Mouse (Mus musculus) R1 (cell line): ENCODE results near the gene Amn.
A peak's percentile ranks its signal among the peaks of the same experiment; 100 is the strongest.

Experiments used
- DNase-seq: peaks from one replicate; pipeline ENCODE4 v3.0.0-alpha.2; 2018; ENCODE audit warnings: low read depth, low spot score

Amn gene

GRCm38 (mm10) chr12:111267673-111268325, 3.1 kb upstream of the Amn start:
- DNase-seq: no peak

GRCm38 (mm10) chr12:111271406-111271805, 511 bp downstream of the Amn start:
- DNase-seq: no peak

DNA sequence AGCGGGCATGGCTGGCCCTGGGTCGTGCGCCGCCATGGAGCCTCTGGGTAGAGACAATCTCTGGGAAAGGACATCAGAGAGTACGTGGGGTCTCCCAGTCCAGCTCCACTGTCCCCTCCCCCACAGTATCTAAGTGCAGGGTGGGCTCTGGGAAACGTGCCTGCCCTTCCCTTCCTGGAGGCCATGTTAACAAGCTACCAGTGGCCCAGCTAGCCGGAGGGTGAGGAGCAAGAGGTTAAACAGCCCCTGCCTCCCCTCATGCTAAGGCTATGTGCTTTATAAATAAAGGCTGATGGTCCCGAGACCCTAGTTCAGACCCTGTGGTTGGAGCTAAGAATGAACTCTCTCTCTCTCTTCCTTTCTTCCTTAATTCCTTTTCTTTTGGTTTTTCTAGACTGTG, 1.1 kb downstream of the Amn start:
- DNase-seq: peak; percentile 42

DNA sequence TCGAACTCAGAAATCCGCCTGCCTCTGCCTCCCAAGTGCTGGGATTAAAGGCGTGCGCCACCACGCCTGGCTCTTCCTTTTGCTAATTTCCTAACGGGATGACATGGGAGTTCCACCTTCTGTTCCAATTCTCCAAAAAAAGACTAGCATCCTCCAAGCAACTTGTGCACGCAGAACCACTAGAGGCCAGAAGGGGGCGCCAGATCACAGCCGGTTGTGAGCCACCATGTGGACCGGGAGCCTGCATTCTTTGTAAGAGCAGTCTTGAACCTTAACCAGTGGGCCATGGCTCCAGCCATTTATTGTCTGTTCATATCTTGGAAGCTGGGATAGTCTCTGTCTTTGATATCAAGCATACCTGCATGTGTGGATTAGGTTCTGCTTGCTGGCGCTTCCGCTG, 1.5 kb downstream of the Amn start:
- peak; percentile 91 for DNase-seq

DNA sequence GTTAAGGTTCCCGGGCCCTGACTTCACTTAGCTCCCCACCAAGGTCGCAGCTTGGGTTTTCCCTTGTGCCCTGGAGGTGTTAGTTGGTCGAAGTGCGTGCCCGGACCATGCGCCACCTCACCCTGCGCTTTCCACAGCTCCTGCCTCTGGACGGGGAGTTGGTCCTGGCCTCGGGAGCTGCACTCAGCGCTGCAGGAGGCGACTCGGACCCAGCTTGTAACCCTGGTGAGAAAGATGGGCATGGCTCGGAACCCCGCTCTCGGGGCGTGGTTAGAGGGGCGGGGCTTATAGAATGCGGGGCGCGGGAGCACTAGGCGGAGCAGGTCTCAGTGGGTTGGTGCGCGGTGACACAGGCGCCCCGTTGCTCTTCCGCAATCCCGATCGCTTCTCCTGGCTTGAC, 3.1 kb downstream of the Amn start:
- DNase-seq: no peak

DNA sequence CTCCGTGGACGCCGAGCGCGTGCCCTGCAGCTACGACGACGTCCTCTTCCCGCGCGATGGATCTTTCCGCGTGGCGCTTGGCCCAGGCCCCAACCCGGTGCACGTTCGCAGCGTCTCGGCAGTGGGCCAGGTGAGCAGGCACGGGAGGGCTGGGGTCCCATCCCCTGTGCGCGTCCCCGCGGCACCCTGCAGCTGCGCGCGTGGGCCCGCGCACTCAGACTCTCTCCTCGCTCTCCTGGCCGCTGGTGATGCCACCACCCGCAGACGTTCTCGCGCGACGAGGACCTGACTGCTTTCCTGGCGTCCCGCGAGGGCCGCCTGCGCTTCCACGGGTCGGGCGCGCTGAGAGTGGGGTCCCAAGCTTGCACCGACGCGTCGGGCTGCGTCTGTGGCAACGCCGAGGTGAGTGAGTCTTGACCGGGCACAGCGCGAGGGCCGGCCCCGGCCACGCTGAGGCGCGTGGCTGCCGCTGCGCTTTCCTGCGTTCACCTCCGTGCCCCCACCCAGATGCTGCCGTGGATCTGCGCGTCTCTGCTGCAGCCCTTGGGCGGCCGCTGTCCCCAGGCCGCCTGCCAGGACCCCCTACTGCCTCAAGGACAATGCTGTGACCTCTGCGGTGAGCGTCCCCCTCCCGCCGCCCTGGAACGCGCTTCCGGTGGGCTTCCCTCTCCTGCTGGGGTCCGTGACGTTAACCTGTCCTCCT, 3.7 kb downstream of the Amn start:
- DNase-seq: no peak

DNA sequence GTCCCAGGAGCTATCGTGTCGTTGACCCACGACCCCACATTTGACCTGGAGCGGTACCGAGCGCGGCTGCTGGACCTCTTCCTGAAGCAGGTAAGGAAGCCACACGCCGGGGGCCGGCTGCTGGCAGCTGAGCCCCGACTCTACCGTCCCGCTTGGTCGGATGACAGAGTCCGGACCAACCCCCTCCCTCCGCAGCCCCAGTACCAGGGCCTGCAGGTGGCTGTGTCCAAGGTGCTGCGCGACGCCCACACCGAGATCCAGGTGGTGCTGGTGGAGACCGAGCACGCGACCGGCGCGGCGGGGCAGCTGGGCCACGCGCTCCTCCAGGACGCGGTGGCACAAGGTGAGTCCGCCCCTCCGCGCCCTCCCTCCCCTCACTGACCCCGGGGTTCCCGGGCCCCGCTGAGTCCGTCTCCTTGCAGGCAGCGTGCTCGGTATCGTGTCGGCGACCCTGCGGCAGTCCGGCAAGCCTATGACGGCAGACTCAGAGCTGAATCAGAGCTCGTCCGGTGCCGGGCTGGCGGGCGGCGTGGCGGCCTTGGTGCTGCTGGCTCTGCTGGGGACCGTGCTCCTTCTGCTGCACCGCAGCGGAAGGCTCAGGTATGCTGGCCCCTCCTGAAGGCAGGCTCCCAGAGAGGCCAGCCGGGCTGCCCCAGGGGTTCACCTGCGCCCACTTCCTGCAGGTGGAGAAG, 4.4 kb downstream of the Amn start:
- peak; percentile 34 for DNase-seq

DNA sequence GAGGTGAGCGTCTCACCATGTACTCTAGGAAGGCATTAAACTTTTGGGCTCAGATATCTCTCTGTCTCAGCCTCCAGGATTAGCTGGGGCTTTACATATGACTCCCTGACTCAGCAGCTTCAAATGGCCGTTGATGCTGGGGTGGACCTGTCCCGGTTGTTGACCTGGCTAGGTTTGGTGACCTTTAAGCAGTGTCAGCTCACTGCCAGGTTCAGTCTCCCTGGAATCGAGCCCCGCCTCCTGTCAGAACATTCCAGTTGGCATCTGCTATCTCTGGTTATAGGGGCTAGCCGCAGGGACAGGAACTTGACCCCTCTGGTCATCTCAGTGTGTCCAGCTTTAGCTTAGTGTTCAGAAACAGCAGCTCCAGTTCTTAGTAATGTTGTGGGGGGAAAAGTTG, 5.5 kb downstream of the Amn start:
- no peak for DNase-seq

GRCm38 (mm10) chr12:111283573-111283972, 12.7 kb downstream of the Amn start:
- DNase-seq: no peak

DNA sequence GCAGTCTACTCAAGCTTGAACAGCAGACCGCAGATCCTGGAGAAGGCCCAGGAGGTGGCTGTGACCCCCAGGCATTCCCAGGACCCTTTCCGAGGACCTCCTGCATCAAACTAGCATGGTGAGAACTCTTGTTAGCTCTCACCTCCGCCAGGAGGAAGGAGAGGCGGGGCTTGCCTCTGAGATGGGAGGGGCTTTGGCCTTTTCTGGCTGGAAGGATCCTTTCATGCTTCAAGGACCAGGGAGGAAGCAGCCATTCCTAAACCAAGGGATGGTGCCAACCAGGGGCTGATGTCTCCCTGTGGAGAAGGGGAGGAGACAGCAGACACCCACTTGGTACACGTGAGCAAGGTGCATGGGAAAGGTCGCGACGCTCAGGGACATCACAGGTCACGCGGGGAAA, 13.6 kb downstream of the Amn start:
- peak; percentile 68 for DNase-seq

DNA sequence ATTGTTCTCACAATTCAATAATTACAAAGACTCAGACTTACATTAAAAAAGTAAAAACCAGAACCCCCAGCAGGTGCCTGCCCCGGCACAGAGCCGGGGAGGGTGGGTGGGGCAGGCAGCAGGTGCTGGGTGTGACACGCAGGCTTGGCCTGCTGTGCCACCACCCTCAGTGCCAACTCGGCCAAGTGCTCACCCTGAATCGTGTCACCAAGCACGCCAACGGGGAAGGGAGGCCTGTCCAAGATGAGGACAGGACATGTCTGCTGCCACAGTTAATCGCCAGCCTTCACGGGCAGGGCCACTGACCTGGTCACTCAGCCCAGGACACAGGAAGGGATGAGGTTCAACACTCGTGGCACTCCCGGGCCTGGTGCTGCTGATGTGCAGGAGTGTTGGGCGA, 22.1 kb downstream of the Amn start:
- DNase-seq: no peak

GRCm38 (mm10) chr12:111301322-111302017, 30.6 kb downstream of the Amn start:
- DNase-seq: no peak

DNA sequence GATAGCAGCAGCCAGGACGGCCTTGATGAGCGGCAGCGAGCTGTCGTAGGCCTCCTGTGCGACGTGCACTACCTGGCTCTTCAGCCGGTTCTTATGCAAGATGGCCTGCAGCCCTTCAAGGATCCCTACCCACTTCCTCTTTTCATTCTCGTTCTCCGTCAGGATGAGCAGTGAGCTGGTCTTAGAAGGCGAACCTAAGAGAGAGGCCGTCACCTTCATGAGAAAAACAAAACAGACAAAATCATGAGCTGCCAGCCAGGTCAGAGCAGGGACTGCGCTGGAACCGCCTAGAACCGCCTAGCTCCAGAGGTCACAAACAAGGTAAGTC, 31.1 kb downstream of the Amn start:
- no peak for DNase-seq

- no peak for DNase-seq
These were observed 32.9 kb downstream of the Amn start for GRCm38 (mm10) chr12:111303702-111304337.

- no peak for DNase-seq
These were observed 35.9 kb downstream of the Amn start for GRCm38 (mm10) chr12:111306821-111307220.

GRCm38 (mm10) chr12:111309256-111309655, 38.4 kb downstream of the Amn start:
- DNase-seq: no peak

GRCm38 (mm10) chr12:111309931-111310330, 39.0 kb downstream of the Amn start:
- peak; percentile 49 for DNase-seq

- no peak for DNase-seq
These were observed 40.9 kb downstream of the Amn start for GRCm38 (mm10) chr12:111311775-111312174.

DNA sequence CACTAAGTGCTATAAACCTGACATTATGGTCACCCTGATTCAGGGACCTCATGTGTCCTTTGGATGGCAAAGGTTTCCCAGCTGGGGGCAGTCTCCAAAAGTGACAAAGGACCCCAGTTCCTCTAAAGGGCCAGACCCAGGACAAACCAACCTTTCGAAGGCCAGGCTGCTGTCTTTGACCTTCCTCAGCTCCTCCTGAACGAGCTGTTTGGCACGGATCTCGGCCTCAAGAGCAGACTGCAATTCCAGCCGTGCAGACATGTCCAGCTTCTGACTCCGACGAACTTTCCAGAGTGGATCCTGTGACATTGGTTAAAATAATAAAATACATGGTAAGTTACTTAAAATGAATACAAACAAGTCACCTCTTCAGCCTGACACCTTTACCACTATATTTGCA, 43.4 kb downstream of the Amn start:
- no peak for DNase-seq

DNA sequence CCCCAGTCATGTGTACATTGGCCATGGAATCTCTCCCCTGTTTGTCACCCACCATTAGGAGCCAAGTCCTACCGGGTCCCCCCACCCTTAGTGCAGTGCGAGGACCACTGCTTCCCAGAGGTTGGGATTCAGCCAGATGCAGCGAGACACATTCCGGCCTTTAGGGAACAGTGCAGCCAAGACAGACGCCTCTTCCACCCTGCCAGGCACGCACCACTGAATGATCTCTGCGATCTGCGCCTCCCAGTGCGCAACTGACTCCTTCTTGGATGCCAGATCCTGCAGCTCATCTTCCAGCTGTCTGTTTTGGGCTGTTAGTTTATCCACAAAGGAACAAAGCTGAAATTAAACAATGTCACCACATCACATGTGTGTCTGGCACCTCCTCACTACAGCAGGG, 46.8 kb downstream of the Amn start:
- no peak for DNase-seq

DNA sequence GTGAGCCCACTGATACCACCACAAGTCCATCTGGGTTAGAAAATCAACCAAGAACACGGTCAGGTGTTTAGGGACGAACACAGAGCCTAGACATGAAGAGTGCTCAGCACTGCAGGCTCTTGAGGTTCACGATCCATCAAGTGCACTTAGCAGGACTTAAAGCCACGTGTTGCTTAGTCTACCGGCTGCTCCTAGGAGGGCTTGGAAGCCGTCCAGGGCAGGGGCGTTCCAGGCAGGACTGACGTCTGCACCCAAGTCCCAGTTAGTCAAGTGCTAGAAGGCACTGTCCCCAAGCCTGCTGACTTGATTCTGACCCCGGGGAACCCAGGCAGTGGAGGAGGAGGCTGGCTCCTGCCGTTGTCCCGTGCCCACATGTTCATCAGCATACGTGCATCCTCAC, 49.7 kb downstream of the Amn start:
- no peak for DNase-seq

GRCm38 (mm10) chr12:111321832-111322231, 50.9 kb downstream of the Amn start:
- no peak for DNase-seq
